Mouse (Mus musculus) NIH3T3 (cell line): ENCODE measurements around the gene Trpd52l3.

ENCODE experiments used
- DNase-seq: peaks from one replicate; pipeline ENCODE4 v3.0.0-alpha.2; 2012; ENCODE audit warnings: low read depth

The Trpd52l3 gene

DNA sequence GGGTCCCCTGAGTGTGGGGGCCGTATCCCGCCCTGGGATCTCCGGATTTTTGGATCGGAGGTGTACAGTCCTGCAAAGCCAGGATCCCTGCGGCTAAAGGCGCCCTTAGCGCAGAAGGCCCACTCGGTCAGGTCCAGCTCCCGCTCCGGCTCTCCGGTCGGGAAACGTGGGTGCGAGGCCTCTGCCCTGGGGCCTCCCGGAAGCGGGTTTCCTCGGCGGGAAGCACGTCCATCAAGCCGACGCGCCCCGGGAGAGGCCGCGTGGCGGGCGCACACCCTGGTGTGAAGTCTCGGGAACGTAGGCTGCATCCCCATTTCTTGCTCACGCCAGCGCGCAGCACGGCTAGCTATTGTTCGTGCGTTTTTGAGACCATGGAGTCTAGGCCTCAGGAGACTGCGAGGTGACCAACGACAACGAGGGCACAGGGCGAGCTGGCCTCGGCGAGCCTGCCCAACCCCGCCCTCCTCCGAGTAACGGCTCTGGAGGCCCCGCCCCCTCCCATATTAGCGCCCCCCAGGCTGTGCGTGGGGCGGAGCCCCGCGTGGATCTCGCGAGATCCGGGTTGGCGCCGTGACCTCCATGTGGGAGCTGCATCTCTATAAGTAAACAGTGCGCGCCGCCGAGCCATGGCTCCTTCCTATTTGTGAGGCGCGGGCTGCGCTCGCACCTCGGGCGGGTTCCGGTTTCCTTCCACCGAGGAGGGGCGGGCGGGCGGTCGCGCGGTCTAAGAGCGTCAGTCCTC, 26.5 kb downstream of the Trpd52l3 start, which contains the start of gene Uhrf2:
TSS of gene Uhrf2 (plus strand) at position 620 of the 742 bp plus-strand sequence.
- DNase-seq: peak; percentile 97

DNA sequence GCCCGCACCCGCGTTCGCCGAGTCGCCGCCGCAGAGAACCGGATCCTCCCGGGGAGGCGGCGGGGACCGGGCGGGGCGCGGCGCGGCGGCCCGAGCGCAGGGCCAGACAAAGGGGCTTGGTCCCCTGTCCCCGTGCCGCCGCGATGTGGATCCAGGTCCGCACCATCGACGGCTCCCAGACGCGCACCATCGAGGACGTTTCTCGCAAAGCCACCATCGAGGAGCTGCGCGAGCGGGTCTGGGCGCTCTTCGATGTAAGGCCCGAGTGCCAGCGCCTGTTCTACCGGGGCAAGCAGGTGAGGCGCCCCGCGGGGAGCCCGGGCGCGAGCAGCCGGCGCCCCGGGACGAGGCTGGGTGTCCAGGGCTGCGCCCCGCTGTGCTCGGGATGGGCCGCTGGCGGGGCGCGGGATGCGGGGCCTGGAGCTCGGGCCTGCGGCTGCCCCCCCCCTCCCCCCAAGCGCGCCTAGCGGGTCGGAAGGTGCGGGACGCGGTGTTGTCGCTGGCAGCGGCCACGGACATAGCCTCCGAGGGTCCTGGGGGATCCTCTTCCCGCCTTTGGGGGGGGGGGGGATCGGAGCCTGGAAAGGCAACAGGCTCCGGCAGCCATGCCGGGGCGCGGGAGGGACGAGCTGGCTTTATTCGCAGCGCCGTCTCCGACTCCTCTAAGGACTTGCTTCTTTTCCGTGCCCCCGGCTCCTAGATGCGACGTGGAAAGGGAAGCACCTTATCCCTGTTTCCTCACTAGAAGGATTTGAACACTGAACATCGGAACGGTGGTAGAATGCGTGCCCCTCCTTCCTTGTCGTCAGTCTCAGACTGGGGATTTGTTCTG, 27.3 kb downstream of the Trpd52l3 start:
- DNase-seq: peak; percentile 63

DNA sequence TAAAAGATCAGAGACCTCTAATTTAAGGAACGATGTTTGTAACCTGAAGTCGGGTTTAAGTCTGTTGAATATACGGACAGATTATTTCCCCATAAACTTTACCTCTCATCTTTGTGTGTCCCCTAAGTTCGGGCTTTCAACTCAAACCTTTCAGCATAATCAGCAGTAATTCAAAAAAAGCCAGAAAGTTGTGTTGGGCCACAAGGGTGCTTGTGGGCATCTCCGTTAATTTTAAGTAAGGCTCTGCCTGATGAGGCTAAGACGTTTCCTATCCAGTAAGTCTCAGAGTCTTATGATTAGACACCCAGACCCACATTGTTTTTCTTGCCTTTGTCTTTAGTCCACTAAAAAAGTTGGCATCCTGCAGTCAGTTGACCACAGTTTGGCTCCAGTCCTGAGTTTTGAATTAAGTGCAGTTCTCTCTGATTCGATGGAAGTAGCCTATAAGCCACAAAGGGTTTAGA, 27.9 kb downstream of the Trpd52l3 start:
- DNase-seq: peak; percentile 95

DNA sequence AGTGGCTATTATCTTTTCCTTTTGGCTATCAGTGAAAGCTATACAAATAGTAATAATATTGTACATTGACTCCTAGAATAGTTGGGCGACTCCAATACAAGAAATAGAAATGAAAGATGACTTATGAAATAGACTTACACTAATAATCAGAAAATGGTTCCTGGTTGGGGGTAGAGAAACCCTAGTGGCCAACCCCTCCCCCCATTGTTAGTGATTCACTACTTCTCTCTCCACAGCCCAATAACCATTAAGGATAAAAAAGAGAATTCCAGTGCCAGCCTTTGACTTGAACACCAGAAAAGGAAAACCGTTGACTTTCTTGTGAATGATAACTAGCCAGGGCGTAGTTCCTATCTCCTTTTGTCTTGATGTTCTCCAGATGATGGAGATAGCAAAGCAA, 28.6 kb downstream of the Trpd52l3 start:
- DNase-seq: peak; percentile 63

DNA sequence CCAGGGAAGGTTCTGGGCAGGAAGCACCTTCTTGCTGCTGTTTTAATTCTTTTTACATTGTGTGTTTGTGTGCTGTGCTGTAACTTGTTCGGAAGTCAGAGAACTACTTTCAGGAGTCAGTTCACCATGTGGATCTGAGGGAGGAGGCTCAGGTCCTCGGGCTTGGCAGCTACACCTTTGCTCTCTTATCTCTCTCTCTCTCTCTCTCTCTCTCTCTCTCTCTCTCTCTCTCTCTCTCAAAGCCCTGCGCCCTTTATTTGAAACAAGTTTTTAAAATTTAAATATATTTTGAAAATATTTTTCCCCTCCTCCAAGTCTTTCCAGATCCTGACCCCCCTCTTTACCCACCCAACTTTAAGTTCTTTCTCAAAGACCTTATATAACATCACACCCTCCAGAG, 31.8 kb downstream of the Trpd52l3 start:
- DNase-seq: no peak

DNA sequence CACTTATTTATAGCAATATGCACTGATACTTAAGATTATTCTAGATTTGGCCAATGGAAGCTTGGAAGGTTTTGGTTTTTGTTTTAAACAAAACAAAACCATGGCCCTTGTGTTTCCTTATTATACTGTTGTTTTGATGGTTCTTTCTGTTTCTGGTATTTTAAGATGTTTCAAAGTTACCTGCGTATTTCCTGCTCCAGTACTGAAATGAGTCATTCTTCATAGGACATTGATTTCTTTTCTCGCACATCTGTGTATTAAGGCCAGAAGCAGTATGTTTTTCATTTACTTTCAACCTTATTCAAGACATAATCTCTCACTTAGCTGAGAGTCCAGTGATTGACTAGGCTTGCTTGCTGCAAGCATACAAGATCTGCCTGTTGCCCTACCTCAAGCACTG, 40.1 kb downstream of the Trpd52l3 start:
- no peak for DNase-seq

DNA sequence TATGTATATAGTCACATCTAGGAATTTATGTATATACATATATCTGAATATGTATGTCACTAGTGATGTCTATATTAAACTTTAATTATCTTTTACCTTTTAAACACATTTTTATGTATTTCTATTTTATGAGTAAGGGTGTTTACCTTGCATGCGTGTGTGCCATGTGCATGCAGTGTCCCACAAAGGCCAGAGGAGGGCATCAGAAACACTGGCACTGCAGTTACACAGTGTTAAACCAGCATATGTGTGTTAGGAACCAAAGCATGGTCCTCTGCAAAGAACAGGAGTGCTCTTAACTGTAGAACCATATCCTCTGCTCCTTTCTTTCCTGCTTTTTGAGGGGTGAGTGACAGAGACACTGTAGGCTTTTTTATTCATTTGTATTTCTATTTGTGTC, 41.0 kb downstream of the Trpd52l3 start:
- DNase-seq: no peak

DNA sequence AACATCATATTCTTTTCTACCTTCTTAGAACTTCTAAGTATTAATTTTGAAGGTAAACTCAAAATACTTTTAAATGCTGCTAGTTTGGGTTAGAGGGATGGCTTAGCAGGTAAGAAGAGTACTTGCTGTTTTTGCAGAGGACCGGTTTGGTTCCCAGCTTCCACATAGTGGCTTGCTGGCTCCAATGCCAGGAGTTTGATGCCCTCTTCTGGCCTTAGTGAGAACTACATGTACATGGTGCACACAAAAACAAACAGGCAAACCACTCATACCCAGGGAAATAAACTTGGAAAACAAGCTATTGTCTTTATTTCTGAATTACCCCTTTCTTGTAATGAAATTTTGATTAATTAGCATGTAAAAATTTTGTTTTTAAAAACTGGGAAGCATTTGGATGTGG, 42.3 kb downstream of the Trpd52l3 start:
- peak; percentile 28 for DNase-seq

DNA sequence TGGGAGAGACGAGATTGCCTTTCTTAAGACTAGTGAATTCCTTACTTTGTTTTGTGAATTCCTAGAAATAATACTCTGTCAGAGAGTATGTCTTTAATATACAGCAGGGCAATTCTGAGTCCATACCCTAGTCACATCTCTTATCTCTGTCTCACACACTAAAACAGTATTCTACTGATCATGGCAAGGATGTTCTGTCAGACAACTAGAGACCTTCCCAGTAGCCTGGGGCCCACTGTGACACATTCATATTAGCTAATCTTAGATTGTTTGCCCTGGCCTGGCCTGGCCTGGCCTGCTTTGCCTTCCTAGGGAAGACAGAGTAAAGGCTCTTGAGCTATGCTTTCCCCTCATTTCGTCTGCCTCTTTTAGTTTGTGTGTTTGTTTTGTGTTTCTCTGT, 47.0 kb downstream of the Trpd52l3 start:
- DNase-seq: no peak

DNA sequence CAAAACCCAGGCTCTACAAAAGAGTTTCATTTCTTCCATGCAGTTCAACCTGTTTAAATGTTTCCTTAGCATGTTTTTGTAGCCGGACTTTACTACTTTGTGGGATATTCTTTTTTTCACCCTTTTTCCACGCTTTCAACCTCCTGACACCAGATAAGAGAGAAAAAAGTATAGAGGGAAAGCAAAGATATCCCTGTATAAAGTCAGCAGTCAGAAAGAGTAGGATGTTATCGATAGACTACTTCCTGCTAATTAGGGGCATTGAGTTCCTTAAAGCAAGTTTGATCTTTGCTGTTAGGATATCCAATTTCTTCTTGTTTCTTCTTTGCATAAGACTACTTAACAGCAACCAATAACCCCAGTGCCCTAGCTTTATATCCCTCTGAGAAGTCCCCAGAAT, 47.9 kb downstream of the Trpd52l3 start:
- no peak for DNase-seq

DNA sequence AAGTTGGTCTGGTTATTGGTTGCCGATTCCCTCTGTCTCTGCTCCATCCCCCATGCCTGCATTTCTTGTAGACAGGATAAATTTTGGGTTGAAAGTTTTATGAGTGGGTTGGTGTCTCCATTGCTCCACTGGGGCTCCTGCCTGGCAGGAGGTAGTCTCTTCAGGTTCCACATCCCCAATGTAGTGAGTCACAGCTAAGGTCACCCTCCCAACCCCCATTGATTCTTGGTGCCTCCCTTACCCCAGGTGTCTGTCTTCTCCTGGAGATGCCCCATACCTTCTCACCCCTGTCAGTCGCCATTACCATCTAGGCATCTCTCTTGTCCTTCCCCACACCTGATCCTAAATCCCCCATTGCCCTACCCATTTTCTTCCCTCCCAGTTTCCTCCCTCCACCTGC, 50.6 kb downstream of the Trpd52l3 start:
- DNase-seq: no peak
